Mouse (Mus musculus) stomach, postnatal 0 days (tissue): Measurements from ENCODE around the gene Me3. TPM values are rescaled to one million over a fixed set of nuclear protein-coding genes. Genes with fewer than 3 reads are reported as not detected.

Experiments
- ATAC-seq: fragments of 200-750 bp; cut with Nextera tagmentation; 2 replicates; pipeline ENCODE4 v1.8.0; 2017; ENCODE audit not compliant: low FRiP score, low TSS enrichment
- DNase-seq: peaks from one replicate; pipeline ENCODE4 v3.0.0-alpha.2; 2016; ENCODE audit warnings: low spot score
- H3K27ac ChIP-seq: fragments of 300-500 bp; sonication (generic); replicated peaks from 2 replicates; pipeline ENCODE4 v1.5.1; 2014; ENCODE audit warnings: mild to moderate bottlenecking, control low read depth
- H3K27me3 ChIP-seq: fragments of 300-500 bp; sonication (generic); 2 replicates; pipeline ENCODE4 v1.6.1; 2014; ENCODE audit warnings: low read length; ENCODE audit not compliant: control insufficient read depth, insufficient read depth
- H3K36me3 ChIP-seq: fragments of 300-500 bp; sonication (generic); 2 replicates; pipeline ENCODE4 v1.6.1; 2014; ENCODE audit warnings: low read length, mixed read lengths; ENCODE audit not compliant: control insufficient read depth, insufficient read depth
- H3K4me1 ChIP-seq: fragments of 300-500 bp; sonication (generic); replicated peaks from 2 replicates; pipeline ENCODE4 v1.6.1; 2014; ENCODE audit warnings: antibody characterized with exemption; ENCODE audit not compliant: control insufficient read depth, insufficient read depth
- H3K4me2 ChIP-seq: fragments of 300-500 bp; sonication (generic); replicated peaks from 2 replicates; pipeline ENCODE4 v1.6.1; 2014; ENCODE audit warnings: low read depth, mild to moderate bottlenecking, control low read depth, moderate library complexity
- H3K4me3 ChIP-seq: fragments of 300-500 bp; sonication (generic); 2 replicates; pipeline ENCODE4 v1.5.1; 2014; ENCODE audit warnings: low read depth, low read length, control low read depth
- H3K9ac ChIP-seq: fragments of 300-500 bp; sonication (generic); 2 replicates; pipeline ENCODE4 v1.6.1; 2014; ENCODE audit warnings: mild to moderate bottlenecking, low read length, control low read depth, mixed read lengths
- H3K9me3 ChIP-seq: fragments of 300-500 bp; sonication (generic); 2 replicates; pipeline ENCODE4 v1.6.1; 2016; ENCODE audit warnings: low read length; ENCODE audit not compliant: control insufficient read depth
- CTCF ChIP-seq: IDR thresholded peaks from 2 replicates; pipeline ENCODE4 v1.5.1; 2016; ENCODE audit warnings: antibody characterized with exemption, low read depth, mild to moderate bottlenecking, moderate library complexity
- EP300 ChIP-seq: optimal IDR thresholded peaks from 2 replicates; pipeline ENCODE3; 2016; ENCODE audit warnings: antibody characterized with exemption
- WGBS: fragments of 180-500 bp; shearing (Covaris S2); extraction: QIAGEN DNeasy Blood & Tissue Kit; methylation state at CpG from one replicate; pipeline ENCODE4 v1.1.7; 2014; 5-methylcytosine and 5-hydroxymethylcytosine counted together
- polyA plus RNA-seq: library from polyadenylated mRNA; unstranded; fragments of >200 nt; fragmentation: Nextera tagmentation; extraction: Ambion mirVana; gene quantifications from 2 replicates; pipeline ENCODE4 v1.2.1, GENCODE M21; 2015

Gene Me3
- polyA plus RNA-seq, 1 experiment from 2014 or later = 4.8 TPM

GRCm38 (mm10) chr7:89850510-89850909 is 218.3 kb downstream of the Me3 start:
- Histone ChIP-seq H3K4me3 (no peak overlapping the region), H3K4me1 (no peaks in the 10 kb centered on the region; the same call in 1 of the 2 replicates), H3K9me3 (no peaks in the 10 kb centered on the region), H3K27ac (no peak overlapping the region), H3K9ac (no peak overlapping the region), H3K4me2 (no peak overlapping the region), H3K27me3 (no peaks in the 10 kb centered on the region), H3K36me3 (no peaks in the 10 kb centered on the region)
- ATAC-seq (no peak), DNase-seq (no peak)
- TF ChIP-seq EP300 = no peak
- no peak for TF ChIP-seq CTCF
- 68% methylated on average over 3 of the region's 3 CpGs for WGBS

DNA sequence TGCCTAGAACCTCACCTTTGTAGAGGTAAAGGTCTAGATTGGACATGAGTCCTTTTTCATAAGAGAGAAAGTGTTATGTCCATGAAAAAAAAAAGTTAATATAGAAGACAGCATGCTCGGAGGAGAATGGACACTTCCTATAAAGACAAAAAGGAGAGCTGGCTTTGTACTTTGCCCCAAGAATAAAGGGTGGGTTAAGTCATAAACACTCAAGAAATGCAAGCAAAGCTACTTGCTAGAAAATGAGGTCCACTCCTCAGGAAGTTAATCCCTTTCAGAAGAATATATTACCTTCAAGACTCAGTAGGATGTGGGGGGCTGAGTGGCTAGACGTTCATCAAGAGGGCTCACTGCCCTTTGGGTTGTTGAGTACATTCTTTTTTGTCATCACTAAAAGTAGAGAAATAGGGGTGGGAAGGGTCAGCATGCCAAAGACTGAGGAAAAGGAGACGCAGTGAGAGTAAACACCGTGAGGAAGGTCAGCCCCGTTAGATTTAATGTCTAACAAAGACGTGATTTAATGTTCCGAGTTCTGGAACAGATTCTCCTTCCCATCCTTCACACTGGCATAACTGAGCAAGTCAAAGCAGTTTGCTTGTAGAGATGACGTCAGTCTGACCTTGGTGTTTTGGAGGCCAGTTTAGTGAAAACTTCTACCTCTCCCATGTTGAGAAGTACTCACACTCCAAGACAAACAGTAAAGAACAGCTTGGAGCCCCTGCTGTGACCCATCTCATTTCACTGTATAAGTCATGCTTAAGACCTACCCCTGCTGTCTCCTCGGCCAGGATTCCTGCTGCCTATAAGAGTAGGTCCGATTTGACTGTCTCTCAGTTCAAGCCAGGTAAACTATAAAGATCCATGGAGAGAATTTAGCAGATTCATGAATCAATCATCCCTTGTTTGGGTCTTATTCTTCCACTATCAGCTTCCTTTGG is 220.2 kb downstream of the Me3 start:
- H3K4me1 ChIP-seq = no peaks in the 10 kb centered on the region; the same call in 1 of the 2 replicates
- no peaks in the 10 kb centered on the region for H3K36me3 ChIP-seq
- DNase-seq (no peak), ATAC-seq (no peak)
- no peak overlapping the region for H3K4me3 ChIP-seq
- WGBS = 51% methylated on average over 10 of the region's 10 CpGs
- no peak overlapping the region for H3K27ac ChIP-seq
- no peak for TF ChIP-seq CTCF
- no peak for TF ChIP-seq EP300
- no peaks in the 10 kb centered on the region for H3K9me3 ChIP-seq
- no peak overlapping the region for H3K9ac ChIP-seq
- no peaks in the 10 kb centered on the region for H3K27me3 ChIP-seq
- H3K4me2 ChIP-seq = no peak overlapping the region

GRCm38 (mm10) chr7:89853131-89853530 is 220.9 kb downstream of the Me3 start:
- Histone ChIP-seq H3K4me3 (no peak overlapping the region), H3K27ac (no peak overlapping the region), H3K4me1 (no peaks in the 10 kb centered on the region; the same call in 1 of the 2 replicates), H3K27me3 (no peaks in the 10 kb centered on the region), H3K4me2 (no peak overlapping the region), H3K9ac (no peak overlapping the region), H3K9me3 (no peaks in the 10 kb centered on the region), H3K36me3 (no peaks in the 10 kb centered on the region)
- 76% methylated on average over 5 of the region's 5 CpGs for WGBS
- no peak for TF ChIP-seq CTCF
- TF ChIP-seq EP300 = no peak
- DNase-seq (no peak), ATAC-seq (no peak)

GRCm38 (mm10) chr7:89855196-89855595 is 223.0 kb downstream of the Me3 start:
- H3K4me2 ChIP-seq = no peak overlapping the region
- TF ChIP-seq EP300 (no peak), CTCF (no peak)
- H3K4me3 ChIP-seq = no peak overlapping the region
- DNase-seq (no peak), ATAC-seq (no peak)
- no peaks in the 10 kb centered on the region for H3K27me3 ChIP-seq
- no peak overlapping the region for H3K9ac ChIP-seq
- H3K9me3 ChIP-seq = no peaks in the 10 kb centered on the region
- no peak overlapping the region for H3K27ac ChIP-seq
- no peaks in the 10 kb centered on the region for H3K36me3 ChIP-seq
- H3K4me1 ChIP-seq = no peaks in the 10 kb centered on the region; the same call in 1 of the 2 replicates
- 55% methylated on average over 1 of the region's 1 CpGs for WGBS

GRCm38 (mm10) chr7:89856440-89857217 is 224.4 kb downstream of the Me3 start:
- ATAC-seq (no peak), DNase-seq (no peak)
- Histone ChIP-seq H3K36me3 (no peaks in the 10 kb centered on the region), H3K27me3 (no peaks in the 10 kb centered on the region), H3K4me1 (no peaks in the 10 kb centered on the region; the same call in 1 of the 2 replicates), H3K27ac (no peak overlapping the region), H3K9ac (no peak overlapping the region), H3K9me3 (no peaks in the 10 kb centered on the region), H3K4me3 (no peak overlapping the region), H3K4me2 (no peak overlapping the region)
- TF ChIP-seq CTCF (no peak), EP300 (no peak)
- 56% methylated on average over 17 of the region's 17 CpGs for WGBS

GRCm38 (mm10) chr7:89864769-89865168 is 232.6 kb downstream of the Me3 start:
- Histone ChIP-seq H3K27me3 (no peaks in the 10 kb centered on the region), H3K9ac (no peak overlapping the region), H3K4me1 (no peaks in the 10 kb centered on the region), H3K9me3 (no peaks in the 10 kb centered on the region), H3K36me3 (no peaks in the 10 kb centered on the region), H3K4me2 (no peak overlapping the region), H3K27ac (no peak overlapping the region), H3K4me3 (no peak overlapping the region)
- TF ChIP-seq CTCF (peak; percentile 31), EP300 (no peak)
- 94% methylated on average over 1 of the region's 1 CpGs for WGBS
- DNase-seq (no peak), ATAC-seq (no peak)
